Mouse (Mus musculus) heart, embryonic 11.5 days (tissue): ENCODE measurements around the gene Map3k4. TPM values are rescaled to one million over a fixed set of nuclear protein-coding genes. Genes with fewer than 3 reads are reported as not detected.

Experiments
- ATAC-seq: fragments of 200-750 bp; cut with Nextera tagmentation; replicated peaks from 2 replicates; pipeline ENCODE4 v1.8.0; 2017; ENCODE audit warnings: moderate library complexity; ENCODE audit not compliant: insufficient number of reproducible peaks, low FRiP score, low TSS enrichment
- H3K27ac ChIP-seq: fragments of 300-500 bp; sonication (generic); 2 replicates; pipeline ENCODE4 v1.5.1; 2014; ENCODE audit warnings: mild to moderate bottlenecking, low read depth, low read length
- H3K27me3 ChIP-seq: fragments of 300-500 bp; sonication (generic); 2 replicates; pipeline ENCODE4 v1.6.1; 2014; ENCODE audit warnings: mild to moderate bottlenecking, low read length, mixed read lengths; ENCODE audit not compliant: control insufficient read depth, insufficient read depth
- H3K36me3 ChIP-seq: fragments of 300-500 bp; sonication (generic); 2 replicates; pipeline ENCODE4 v1.6.1; 2014; ENCODE audit warnings: mild to moderate bottlenecking, low read length, moderate library complexity, mixed read lengths; ENCODE audit not compliant: control insufficient read depth, insufficient read depth
- H3K4me1 ChIP-seq: fragments of 300-500 bp; sonication (generic); 2 replicates; pipeline ENCODE4 v1.6.1; 2014; ENCODE audit warnings: low read length; ENCODE audit not compliant: control insufficient read depth, insufficient read depth
- H3K4me2 ChIP-seq: fragments of 300-500 bp; sonication (generic); 2 replicates; pipeline ENCODE4 v1.6.1; 2014; ENCODE audit warnings: mild to moderate bottlenecking, moderate library complexity
- H3K4me3 ChIP-seq: fragments of 300-500 bp; sonication (generic); 2 replicates; pipeline ENCODE4 v1.5.1; 2014; ENCODE audit warnings: low read depth, low read length
- H3K9ac ChIP-seq: fragments of 300-500 bp; sonication (generic); 2 replicates; pipeline ENCODE4 v1.6.1; 2014; ENCODE audit warnings: mild to moderate bottlenecking, low read depth, low read length, moderate library complexity
- H3K9me3 ChIP-seq: fragments of 300-500 bp; sonication (generic); replicated peaks from 2 replicates; pipeline ENCODE4 v1.6.1; 2016; ENCODE audit warnings: low read length; ENCODE audit not compliant: control insufficient read depth
- WGBS: fragments of 180-500 bp; shearing (Covaris S2); extraction: QIAGEN DNeasy Blood & Tissue Kit; methylation state at CpG from one replicate; pipeline ENCODE4 v1.1.7; 2014; ENCODE audit not compliant: insufficient replicate concordance; 5-methylcytosine and 5-hydroxymethylcytosine counted together
- polyA plus RNA-seq: library from polyadenylated mRNA; unstranded; fragments of >200 nt; fragmentation: Nextera tagmentation; extraction: Ambion mirVana; gene quantifications from 2 replicates; pipeline ENCODE4 v1.2.1, GENCODE M21; 2014

Map3k4 gene
- polyA plus RNA-seq, 1 experiment from 2014 or later = 39.5 TPM

- peaks cover 17% of the 10 kb centered on the region for H3K36me3 ChIP-seq
- H3K27ac ChIP-seq = no peak overlapping the region
- H3K9ac ChIP-seq = no peak overlapping the region
- no peaks in the 10 kb centered on the region for H3K4me1 ChIP-seq
- WGBS = 57% methylated on average over 6 of the region's 6 CpGs
- H3K9me3 ChIP-seq = no peaks in the 10 kb centered on the region
- no peaks in the 10 kb centered on the region for H3K27me3 ChIP-seq
- ATAC-seq = no peak
- no peak overlapping the region for H3K4me2 ChIP-seq
- no peak overlapping the region for H3K4me3 ChIP-seq
Measured at GRCm38 (mm10) chr17:12221926-12222325, 96.7 kb downstream of the Map3k4 start.

- peaks cover 14% of the 10 kb centered on the region for H3K36me3 ChIP-seq
- H3K4me2 ChIP-seq = no peak overlapping the region
- H3K9me3 ChIP-seq = no peaks in the 10 kb centered on the region
- peak; percentile 49 for ATAC-seq
- no peak overlapping the region for H3K27ac ChIP-seq
- no peak overlapping the region for H3K4me3 ChIP-seq
- 40% methylated on average over 6 of the region's 6 CpGs for WGBS
- H3K9ac ChIP-seq = no peak overlapping the region
- no peaks in the 10 kb centered on the region for H3K27me3 ChIP-seq
- peaks cover 8% of the 10 kb centered on the region; the same call in 1 of the 2 replicates for H3K4me1 ChIP-seq
Measured at GRCm38 (mm10) chr17:12216224-12216623, 102.4 kb downstream of the Map3k4 start.

- Histone ChIP-seq H3K27me3 (no peaks in the 10 kb centered on the region), H3K9me3 (no peaks in the 10 kb centered on the region), H3K4me2 (no peak overlapping the region), H3K4me3 (no peak overlapping the region), H3K27ac (no peak overlapping the region), H3K36me3 (peaks cover 7% of the 10 kb centered on the region), H3K9ac (no peak overlapping the region), H3K4me1 (peaks cover 8% of the 10 kb centered on the region; the same call in 1 of the 2 replicates)
- ATAC-seq = no peak
- WGBS = 79% methylated on average over 8 of the region's 8 CpGs
Measured at GRCm38 (mm10) chr17:12213430-12213829, 105.2 kb downstream of the Map3k4 start.

GRCm38 (mm10) chr17:12212341-12212740, 106.3 kb downstream of the Map3k4 start:
- H3K27me3 ChIP-seq = no peaks in the 10 kb centered on the region
- 89% methylated on average over 6 of the region's 6 CpGs for WGBS
- no peak overlapping the region for H3K4me2 ChIP-seq
- ATAC-seq = no peak
- peaks cover 12% of the 10 kb centered on the region; the same call in 1 of the 2 replicates for H3K4me1 ChIP-seq
- no peak overlapping the region for H3K9ac ChIP-seq
- H3K9me3 ChIP-seq = no peaks in the 10 kb centered on the region
- H3K27ac ChIP-seq = no peak overlapping the region
- H3K4me3 ChIP-seq = no peak overlapping the region
- H3K36me3 ChIP-seq = no peaks in the 10 kb centered on the region

- ATAC-seq = no peak
- Histone ChIP-seq H3K4me1 (peaks cover 12% of the 10 kb centered on the region; the same call in 1 of the 2 replicates), H3K9me3 (no peaks in the 10 kb centered on the region), H3K4me2 (no peak overlapping the region), H3K27ac (no peak overlapping the region), H3K27me3 (no peaks in the 10 kb centered on the region), H3K36me3 (no peaks in the 10 kb centered on the region), H3K9ac (no peak overlapping the region), H3K4me3 (no peak overlapping the region)
- WGBS = 89% methylated on average over 11 of the region's 11 CpGs
Measured at GRCm38 (mm10) chr17:12211890-12212289, 106.7 kb downstream of the Map3k4 start.

GRCm38 (mm10) chr17:12210544-12211132, 108.0 kb downstream of the Map3k4 start:
- 32% methylated on average over 8 of the region's 8 CpGs for WGBS
- H3K9ac ChIP-seq = no peak overlapping the region
- ATAC-seq = no peak; the same call in 1 of the 2 replicates
- H3K27me3 ChIP-seq = no peaks in the 10 kb centered on the region
- H3K4me3 ChIP-seq = no peak overlapping the region
- H3K9me3 ChIP-seq = no peaks in the 10 kb centered on the region
- no peak overlapping the region for H3K27ac ChIP-seq
- no peak overlapping the region for H3K4me2 ChIP-seq
- H3K36me3 ChIP-seq = no peaks in the 10 kb centered on the region
- peaks cover 11% of the 10 kb centered on the region for H3K4me1 ChIP-seq

- H3K9ac ChIP-seq = no peak overlapping the region
- no peak overlapping the region for H3K4me3 ChIP-seq
- H3K4me1 ChIP-seq = peaks cover 22% of the 10 kb centered on the region
- H3K36me3 ChIP-seq = no peaks in the 10 kb centered on the region
- H3K27me3 ChIP-seq = no peaks in the 10 kb centered on the region
- ATAC-seq = no peak
- no peaks in the 10 kb centered on the region for H3K9me3 ChIP-seq
- no peak overlapping the region for H3K4me2 ChIP-seq
- WGBS = 88% methylated on average over 4 of the region's 4 CpGs
- H3K27ac ChIP-seq = no peak overlapping the region
Measured at GRCm38 (mm10) chr17:12209481-12209880, 109.1 kb downstream of the Map3k4 start.

- H3K4me3 ChIP-seq = no peak overlapping the region
- H3K27ac ChIP-seq = peak overlapping the region; percentile 94
- no peak overlapping the region for H3K4me2 ChIP-seq
- H3K27me3 ChIP-seq = no peaks in the 10 kb centered on the region
- H3K9me3 ChIP-seq = no peaks in the 10 kb centered on the region
- 0 out of 2 replicates have a peak overlapping the region, but pooled peaks have one; percentile 46 for H3K9ac ChIP-seq
- peaks cover 33% of the 10 kb centered on the region for H3K4me1 ChIP-seq
- WGBS = 65% methylated on average over 1 of the region's 1 CpGs
- ATAC-seq = no peak
- no peaks in the 10 kb centered on the region for H3K36me3 ChIP-seq
Measured at GRCm38 (mm10) chr17:12207022-12207548, 111.5 kb downstream of the Map3k4 start.

- ATAC-seq = peak; percentile 60
- Histone ChIP-seq H3K4me2 (no peak overlapping the region; the same call in 1 of the 2 replicates), H3K4me1 (peaks cover 33% of the 10 kb centered on the region), H3K27ac (peak overlapping the region; percentile 94), H3K9ac (peak overlapping the region; percentile 62), H3K36me3 (no peaks in the 10 kb centered on the region), H3K9me3 (no peaks in the 10 kb centered on the region), H3K4me3 (no peak overlapping the region), H3K27me3 (no peaks in the 10 kb centered on the region)
- WGBS = 54% methylated on average over 3 of the region's 3 CpGs
Measured at GRCm38 (mm10) chr17:12206248-12206647, 112.3 kb downstream of the Map3k4 start.
